Mouse (Mus musculus) kidney, adult 18-20 months (tissue): ENCODE measurements around the gene Setdb1.

Experiments used
- DNase-seq: peaks from one replicate; pipeline ENCODE4 v3.0.0; 2021

The Setdb1 gene

DNA sequence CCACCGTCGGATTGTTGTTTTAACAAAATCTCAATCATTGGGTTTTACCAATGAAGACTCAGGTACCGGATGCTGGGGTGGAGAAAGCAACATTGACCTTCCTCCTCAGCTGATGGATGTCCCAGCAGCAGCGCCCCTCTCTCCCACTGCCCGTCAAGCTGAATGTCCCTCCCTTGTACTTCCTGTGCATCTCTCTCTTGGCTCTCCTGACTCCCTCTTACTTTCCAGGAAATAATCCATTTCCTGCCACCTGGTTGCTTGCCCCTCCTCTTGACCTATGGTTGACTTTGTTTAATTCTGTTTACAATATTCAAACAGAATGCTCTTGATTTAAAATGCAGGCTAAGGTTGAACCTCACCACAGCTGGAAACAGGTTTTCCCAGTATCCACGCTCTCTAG lies 66.8 kb downstream of the Setdb1 start:
- DNase-seq: no peak

- DNase-seq: no peak
Measured at GRCm38 (mm10) chr3:95289419-95289818, 67.6 kb downstream of the Setdb1 start.

- peak; percentile 37 for DNase-seq
Measured at GRCm38 (mm10) chr3:95287541-95287940, 69.5 kb downstream of the Setdb1 start.

- peak; percentile 32 for DNase-seq
Measured at GRCm38 (mm10) chr3:95286510-95286909, 70.5 kb downstream of the Setdb1 start.

DNA sequence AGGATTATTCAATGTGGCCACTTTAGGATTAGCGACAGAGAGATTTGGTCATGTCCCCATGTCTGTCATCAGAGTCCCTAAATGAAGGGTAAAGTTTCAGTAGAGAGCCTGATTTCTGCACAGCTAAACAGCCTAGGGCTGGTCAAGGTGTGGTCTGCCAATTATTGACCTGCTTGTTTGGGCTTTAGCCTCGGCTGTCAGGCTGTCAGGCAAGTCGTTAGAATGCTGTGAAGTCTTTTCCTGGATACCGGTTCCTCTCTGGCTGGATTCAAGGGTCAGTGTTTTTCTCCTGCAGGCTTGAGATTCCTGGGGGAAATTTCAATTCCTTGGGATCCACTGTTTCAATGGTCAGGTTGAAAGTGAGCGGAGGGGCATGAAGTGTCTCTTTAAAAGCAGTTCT lies 71.0 kb downstream of the Setdb1 start:
- DNase-seq: peak; percentile 45

DNA sequence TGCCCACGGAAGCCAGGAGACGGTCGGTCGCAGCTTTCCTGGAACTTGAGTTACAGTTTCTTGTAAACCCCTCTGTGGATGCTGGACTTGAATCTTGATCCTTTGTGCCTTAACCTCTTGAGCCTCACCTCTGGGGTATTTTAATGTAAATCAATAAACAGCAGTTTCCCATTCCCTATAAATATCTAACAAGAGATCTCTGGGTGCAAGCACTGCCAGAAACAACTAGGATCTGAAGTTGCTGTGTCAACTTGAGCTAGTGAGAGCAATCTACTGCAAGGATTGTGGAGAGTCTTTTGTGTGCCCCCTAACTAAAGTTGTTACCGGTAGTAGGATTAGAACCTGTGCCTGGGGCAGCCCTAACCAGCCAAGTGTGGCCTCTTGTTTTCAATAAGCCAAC lies 71.6 kb downstream of the Setdb1 start:
- no peak for DNase-seq

- no peak for DNase-seq
Measured at GRCm38 (mm10) chr3:95284501-95285281, 72.3 kb downstream of the Setdb1 start.

GRCm38 (mm10) chr3:95284062-95284461 lies 72.9 kb downstream of the Setdb1 start:
- no peak for DNase-seq

DNA sequence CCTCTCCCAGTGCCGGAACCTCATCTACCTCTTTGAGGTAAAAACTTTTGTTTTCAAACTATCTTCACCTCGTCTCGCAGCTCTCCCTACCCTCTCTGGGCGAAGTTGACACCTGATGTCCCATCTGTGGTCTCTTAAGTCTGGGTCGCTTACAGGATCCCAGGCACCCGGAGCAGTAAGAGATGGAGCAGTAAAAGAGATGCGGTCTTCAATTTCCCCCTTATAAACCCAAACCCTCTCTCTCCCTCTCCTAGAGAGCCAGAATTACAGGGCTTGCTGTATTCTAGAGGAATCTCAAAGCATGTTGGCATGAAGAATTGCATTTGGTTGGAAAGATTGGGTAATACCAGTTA lies 73.4 kb downstream of the Setdb1 start:
- no peak for DNase-seq

DNA sequence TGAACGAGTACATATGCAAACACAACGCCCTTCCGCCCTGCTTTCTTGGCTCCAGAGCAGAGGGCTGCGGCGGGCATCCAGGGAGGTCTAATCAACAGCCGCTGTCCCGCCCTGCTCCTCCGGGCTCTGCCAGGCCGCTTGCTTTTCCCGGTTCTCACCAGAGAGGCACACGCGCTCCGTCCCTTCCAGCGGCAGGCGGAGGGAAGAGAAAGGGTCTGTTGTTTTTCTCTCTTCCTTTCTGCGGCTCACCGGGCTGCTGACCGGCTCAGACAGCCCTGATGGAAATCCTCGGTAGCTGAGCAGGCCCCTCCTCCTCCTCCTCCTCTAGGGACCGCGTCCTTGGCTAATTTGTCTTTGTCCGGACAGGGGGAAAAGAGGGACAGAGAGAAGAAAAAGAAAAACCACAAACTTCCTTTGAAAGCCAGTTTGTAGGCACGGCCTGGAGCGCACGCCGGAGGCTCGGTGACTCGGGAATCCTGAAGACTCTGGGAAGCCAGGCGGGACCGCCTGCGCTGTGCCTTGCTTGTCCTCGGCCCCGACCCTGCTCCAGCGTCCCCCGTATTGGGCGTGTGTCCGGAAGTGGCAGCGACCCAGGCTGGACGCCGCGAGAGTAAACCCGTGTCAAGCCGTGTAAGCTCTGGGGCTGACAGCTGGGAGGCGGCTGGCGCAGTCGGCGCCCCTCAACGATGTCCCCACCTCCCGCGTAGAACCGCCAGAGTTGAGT lies 74.0 kb downstream of the Setdb1 start:
- DNase-seq: peak; percentile 85

DNA sequence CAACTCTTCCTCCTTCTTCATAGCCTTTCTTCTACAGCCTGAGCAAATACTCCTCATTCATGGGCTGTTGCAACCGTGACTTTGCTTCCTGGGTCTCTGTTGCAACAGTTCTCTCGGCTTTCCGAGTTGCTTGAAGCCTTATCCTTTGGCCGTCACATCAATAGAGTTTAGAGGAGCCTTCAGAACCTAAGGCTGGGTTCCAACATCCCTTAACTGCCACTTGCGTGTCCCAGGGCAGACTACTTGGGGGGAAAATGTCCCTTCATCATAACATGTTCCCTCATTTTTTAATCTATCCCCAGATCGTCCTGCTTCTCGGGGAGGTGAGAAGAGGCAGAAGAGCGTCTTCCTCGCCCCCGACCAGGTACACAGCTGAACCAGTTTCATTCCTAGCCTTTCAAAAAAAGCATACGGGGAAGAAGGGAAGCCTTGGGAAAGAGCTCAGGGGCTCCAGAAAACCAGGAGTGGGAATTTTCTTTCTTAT lies 74.6 kb downstream of the Setdb1 start:
- no peak for DNase-seq

DNA sequence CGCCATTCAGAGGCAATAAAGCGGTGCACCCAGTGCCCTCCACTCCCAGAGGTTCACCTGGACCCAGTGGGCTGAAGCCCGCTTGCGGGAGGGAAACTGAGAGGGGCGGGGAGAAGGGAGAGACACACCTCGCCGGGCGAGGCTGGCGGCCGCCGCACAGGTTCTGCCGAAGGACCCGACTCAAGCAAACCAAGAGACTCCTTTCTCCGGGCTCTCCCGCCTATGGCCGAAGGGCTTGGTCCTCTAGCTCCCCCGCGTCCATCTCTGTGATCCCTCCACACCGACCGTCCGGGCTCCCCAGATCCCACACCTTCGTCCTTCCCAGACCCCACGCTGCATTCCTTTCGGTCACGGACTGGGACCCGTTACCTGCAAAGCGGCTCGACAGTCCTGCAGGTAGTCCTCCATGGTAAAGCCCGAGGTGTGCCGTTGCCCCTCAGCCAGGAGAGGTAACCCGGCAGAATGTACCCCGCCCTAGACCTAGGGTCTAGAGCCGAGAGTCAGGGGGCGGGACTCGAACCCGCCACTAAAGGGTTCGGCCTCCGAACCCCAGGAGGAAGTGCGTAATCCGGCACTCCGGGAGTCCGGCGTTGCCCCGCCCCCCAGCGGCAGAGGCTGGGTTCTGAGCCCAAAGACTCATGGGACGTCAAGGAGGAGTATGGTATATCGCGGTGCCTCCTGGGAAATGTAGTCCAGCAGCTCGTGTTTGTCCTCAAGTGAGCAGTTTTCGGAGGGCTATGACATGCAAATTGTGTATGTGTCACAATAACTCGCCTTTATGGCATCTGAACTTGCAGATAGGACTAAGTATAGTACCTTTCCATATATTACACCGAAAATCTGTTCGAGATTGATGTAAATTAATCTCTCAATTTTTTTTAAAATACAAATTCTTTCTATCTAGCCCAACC lies 75.5 kb downstream of the Setdb1 start, which contains the start of the genes Mindy1 and Prune1:
Mindy1 (plus strand) TSS at position 130 of the 911 bp plus-strand sequence.
Prune1 (minus strand) TSS at position 861 of the 911 bp plus-strand sequence.
- DNase-seq: peak; percentile 98

DNA sequence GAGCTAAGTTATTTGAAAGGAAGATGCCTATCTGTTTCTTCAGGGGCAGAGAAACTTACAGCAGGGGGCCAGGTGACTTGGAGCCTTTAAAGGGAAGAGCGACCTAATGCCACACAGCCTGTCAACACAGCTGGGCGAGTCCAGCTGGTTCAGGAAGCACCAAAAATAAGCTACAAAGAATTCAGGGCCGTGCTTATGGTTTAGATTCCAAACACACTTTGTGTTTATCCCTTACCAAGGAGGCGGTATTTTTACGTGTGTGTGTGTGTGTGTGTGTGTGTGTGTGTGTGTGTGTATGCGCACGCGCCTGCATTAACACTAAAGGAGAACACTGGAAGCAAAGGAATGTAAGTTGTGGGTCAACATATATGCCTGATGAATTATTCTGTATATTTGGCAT lies 76.3 kb downstream of the Setdb1 start:
- peak; percentile 49 for DNase-seq

DNA sequence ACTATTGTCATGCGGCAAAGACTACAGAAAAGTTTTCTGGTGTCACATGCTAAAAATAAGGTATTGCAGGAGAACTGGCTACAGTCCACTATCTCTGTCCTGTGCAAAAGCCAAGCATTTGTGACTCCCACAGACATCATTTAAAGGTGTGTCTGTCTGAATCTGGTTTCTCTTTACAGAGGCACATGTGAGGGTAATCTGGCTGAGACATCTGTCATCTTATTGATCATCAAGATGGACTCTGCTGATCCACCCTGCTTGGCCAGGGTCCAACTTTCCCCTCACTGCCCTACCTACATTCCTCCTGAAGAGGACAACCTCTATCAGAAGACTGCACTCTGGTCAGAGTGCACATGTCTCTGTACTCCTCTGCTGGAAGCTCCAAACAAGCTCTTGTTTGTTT lies 79.9 kb downstream of the Setdb1 start:
- no peak for DNase-seq

DNA sequence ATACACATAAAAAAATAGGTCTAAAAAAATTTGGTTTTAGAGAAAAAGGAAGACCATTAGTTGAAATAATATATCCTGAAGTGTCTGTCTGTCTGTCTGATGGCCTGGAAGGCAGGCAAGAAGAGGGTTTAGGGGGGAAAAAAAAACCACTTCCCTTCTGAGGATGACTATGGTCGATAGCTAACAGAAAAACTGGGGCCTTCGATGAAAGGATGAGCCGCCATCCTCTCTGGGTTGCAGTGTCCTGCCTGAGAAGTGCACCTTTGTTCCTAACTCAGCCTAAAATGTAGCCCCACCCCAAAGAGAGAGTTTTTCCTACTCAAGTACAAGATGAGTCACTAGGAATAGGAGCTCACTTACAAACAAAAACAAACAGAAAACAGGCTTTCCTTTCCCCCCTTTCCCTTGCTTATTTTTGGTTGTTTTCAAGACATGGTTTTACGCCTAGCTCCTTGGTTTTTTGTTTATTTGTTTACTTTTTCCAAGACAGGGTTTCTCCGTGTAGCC lies 80.5 kb downstream of the Setdb1 start:
- DNase-seq: no peak

- DNase-seq: no peak
Measured at GRCm38 (mm10) chr3:95275161-95275560, 81.8 kb downstream of the Setdb1 start.

DNA sequence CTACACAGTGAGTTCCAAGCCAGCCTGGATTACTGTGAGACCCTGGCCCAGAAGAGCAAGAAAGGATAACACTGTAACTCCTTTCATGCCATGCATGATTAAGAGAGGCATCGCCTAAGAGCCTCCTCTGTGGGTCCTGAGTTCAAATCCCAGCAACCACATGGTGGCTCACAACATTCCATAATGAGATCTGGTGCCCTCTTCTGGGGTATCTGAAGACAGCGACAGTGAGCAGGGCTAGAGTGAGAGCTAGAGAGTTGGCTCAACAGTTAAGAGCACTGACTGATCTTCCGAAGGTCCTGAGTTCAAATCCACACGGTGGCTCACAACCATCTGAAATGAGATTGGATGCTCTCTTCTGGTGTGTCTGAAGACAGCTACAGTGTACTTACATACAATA lies 82.5 kb downstream of the Setdb1 start:
- DNase-seq: no peak
